Mouse (Mus musculus) neural tube, embryonic 11.5 days (tissue): ENCODE data around the gene Fxyd5. TPM values are rescaled to one million over a fixed set of nuclear protein-coding genes. Genes with fewer than 3 reads are reported as not detected.

ENCODE experiments used
- ATAC-seq: fragments of 200-750 bp; cut with Nextera tagmentation; 2 replicates; pipeline ENCODE4 v1.8.0; 2017; ENCODE audit warnings: moderate number of reproducible peaks, mild to moderate bottlenecking, moderate TSS enrichment, moderate library complexity; ENCODE audit not compliant: insufficient read depth, low FRiP score, low TSS enrichment
- DNase-seq: peaks from one replicate; pipeline ENCODE4 v3.0.0-alpha.2; 2015; ENCODE audit warnings: low spot score
- H3K27ac ChIP-seq: fragments of 300-500 bp; sonication (generic); 2 replicates; pipeline ENCODE4 v1.5.1; 2014; ENCODE audit warnings: low read depth, mild to moderate bottlenecking, low read length
- H3K27me3 ChIP-seq: fragments of 300-500 bp; sonication (generic); 2 replicates; pipeline ENCODE4 v1.6.1; 2014; ENCODE audit warnings: mild to moderate bottlenecking, low read length, mixed read lengths; ENCODE audit not compliant: control insufficient read depth, insufficient read depth
- H3K36me3 ChIP-seq: fragments of 300-500 bp; sonication (generic); 2 replicates; pipeline ENCODE4 v1.6.1; 2014; ENCODE audit warnings: mild to moderate bottlenecking, low read length, moderate library complexity, mixed read lengths; ENCODE audit not compliant: control insufficient read depth, insufficient read depth
- H3K4me1 ChIP-seq: fragments of 300-500 bp; sonication (generic); 2 replicates; pipeline ENCODE4 v1.6.1; 2014; ENCODE audit warnings: low read length, mixed read lengths; ENCODE audit not compliant: control insufficient read depth, insufficient read depth
- H3K4me2 ChIP-seq: fragments of 300-500 bp; sonication (generic); 2 replicates; pipeline ENCODE4 v1.6.1; 2014; ENCODE audit warnings: low read depth, mild to moderate bottlenecking, moderate library complexity
- H3K4me3 ChIP-seq: fragments of 300-500 bp; sonication (generic); 2 replicates; pipeline ENCODE4 v1.5.1; 2014; ENCODE audit warnings: low read depth, low read length
- H3K9ac ChIP-seq: fragments of 300-500 bp; sonication (generic); 2 replicates; pipeline ENCODE4 v1.6.1; 2014; ENCODE audit warnings: mild to moderate bottlenecking, low read length
- H3K9me3 ChIP-seq: fragments of 300-500 bp; sonication (generic); 2 replicates; pipeline ENCODE4 v1.6.1; 2016; ENCODE audit warnings: low read length; ENCODE audit not compliant: control insufficient read depth
- WGBS: fragments of 180-500 bp; shearing (Covaris S2); extraction: QIAGEN DNeasy Blood & Tissue Kit; methylation state at CpG from one replicate; pipeline ENCODE4 v1.1.7; 2014; 5-methylcytosine and 5-hydroxymethylcytosine counted together
- polyA plus RNA-seq: library from polyadenylated mRNA; unstranded; fragments of >200 nt; fragmentation: Nextera tagmentation; extraction: Ambion mirVana; gene quantifications from 2 replicates; pipeline ENCODE4 v1.2.1, GENCODE M21; 2014

Fxyd5 gene
- polyA plus RNA-seq, 1 experiment from 2014 or later: 17.3 TPM

DNA sequence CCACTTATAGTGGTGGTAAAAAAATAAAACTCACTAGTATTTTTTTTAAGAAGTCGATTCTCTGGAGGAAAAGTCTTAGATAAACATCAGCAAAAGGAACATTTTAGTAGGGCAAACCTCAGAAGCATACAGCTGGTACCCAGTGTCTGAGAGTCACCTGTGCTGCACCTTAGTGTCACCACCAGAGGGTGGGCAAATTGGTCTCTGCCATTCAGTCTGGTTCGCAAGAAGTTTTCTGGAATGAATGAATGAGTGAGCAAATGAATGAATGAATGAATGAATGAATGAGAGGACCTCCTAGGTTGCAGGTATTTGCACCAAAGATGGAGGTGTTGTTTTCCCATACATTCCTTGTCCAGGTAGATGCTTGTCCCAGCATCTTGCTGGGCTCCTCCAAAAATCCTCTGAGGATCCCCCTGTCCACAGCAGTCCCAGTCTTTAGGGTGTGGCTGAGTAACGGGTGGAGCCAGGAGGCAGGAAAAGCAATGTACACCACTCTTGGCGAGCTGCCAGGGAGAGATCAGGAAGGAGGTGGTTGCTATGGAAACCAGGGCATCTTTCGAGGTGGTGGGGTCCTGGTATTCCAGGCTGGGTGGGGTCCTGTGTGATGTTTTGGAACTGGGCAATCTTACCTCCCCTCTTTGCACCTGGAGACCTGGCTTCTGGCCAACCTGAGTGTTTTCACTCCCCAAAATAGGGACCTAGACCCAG lies 7.0 kb upstream of the Fxyd5 start:
- 26% methylated on average over 5 of the region's 5 CpGs for WGBS
- Histone ChIP-seq H3K9ac (no peak overlapping the region), H3K4me3 (no peak overlapping the region), H3K27me3 (peaks cover 48% of the 10 kb centered on the region), H3K36me3 (no peaks in the 10 kb centered on the region), H3K27ac (no peak overlapping the region), H3K4me2 (no peak overlapping the region; the same call in 1 of the 2 replicates), H3K4me1 (peaks cover 4% of the 10 kb centered on the region; the same call in 1 of the 2 replicates), H3K9me3 (no peaks in the 10 kb centered on the region)
- no peak for ATAC-seq
- peak; percentile 44 for DNase-seq

DNA sequence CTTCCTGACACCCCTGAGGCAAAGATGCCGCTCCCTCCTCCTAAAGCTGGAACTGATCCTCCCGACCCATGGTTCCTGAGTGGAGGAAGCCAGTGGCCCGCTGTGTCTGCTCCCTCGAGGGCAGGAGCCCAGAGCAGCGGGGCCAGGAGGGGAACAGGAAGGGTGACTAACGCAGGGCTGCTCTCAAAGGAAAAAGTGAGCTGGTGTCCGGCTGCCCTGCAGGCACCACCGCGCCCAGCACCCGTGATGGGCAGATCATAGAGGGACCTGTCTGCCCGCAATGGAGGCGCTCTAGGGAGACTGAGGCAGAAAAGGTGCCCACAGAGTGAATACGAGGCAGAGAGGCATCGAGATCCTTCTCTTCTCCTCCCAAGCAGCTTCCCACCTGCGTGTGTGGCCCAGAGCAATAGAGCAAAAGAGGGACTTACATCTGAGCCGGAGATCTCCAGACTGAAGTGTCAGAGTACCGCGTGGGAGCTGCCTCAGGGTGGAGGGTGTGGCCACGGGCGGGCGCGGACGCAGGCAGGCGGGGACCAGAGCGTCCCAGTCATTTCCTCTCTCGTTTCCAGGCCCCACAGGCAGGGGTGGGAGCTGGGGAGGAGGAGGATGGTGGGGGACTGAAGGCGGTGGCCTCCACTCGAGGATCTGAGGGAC lies 492 bp downstream of the Fxyd5 start:
- peaks cover 21% of the 10 kb centered on the region for H3K27me3 ChIP-seq
- no peaks in the 10 kb centered on the region for H3K4me1 ChIP-seq
- peak overlapping the region; percentile 28 for H3K4me2 ChIP-seq
- ATAC-seq (no peak), DNase-seq (peak; percentile 24)
- H3K9ac ChIP-seq: 0 out of 2 replicates have a peak overlapping the region, but pooled peaks have one; percentile 15
- no peak overlapping the region for H3K27ac ChIP-seq
- H3K36me3 ChIP-seq: no peaks in the 10 kb centered on the region
- no peak overlapping the region for H3K4me3 ChIP-seq
- WGBS: 4% methylated on average over 28 of the region's 28 CpGs
- H3K9me3 ChIP-seq: no peaks in the 10 kb centered on the region

DNA sequence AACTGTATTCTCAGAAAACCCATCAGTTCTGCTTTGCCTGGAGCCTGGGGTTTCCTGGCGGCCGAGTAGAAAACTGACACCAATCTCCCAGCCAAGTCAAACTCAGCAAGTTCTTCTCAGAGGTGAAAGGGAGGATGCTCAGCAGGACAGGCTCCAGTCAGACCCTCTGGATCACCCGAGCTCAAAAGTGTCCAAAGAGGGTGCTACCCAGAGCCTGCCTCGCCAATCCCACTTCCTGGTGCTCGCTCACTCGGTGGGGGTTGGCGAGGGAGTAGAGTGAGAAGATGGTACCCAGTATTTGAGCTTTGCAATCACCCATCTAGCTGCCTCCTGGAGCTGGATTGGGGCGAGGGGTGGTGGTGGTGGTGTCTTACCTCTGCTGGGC lies 1.3 kb downstream of the Fxyd5 start:
- H3K27me3 ChIP-seq: peaks cover 21% of the 10 kb centered on the region
- no peak overlapping the region for H3K4me2 ChIP-seq
- 37% methylated on average over 8 of the region's 8 CpGs for WGBS

DNA sequence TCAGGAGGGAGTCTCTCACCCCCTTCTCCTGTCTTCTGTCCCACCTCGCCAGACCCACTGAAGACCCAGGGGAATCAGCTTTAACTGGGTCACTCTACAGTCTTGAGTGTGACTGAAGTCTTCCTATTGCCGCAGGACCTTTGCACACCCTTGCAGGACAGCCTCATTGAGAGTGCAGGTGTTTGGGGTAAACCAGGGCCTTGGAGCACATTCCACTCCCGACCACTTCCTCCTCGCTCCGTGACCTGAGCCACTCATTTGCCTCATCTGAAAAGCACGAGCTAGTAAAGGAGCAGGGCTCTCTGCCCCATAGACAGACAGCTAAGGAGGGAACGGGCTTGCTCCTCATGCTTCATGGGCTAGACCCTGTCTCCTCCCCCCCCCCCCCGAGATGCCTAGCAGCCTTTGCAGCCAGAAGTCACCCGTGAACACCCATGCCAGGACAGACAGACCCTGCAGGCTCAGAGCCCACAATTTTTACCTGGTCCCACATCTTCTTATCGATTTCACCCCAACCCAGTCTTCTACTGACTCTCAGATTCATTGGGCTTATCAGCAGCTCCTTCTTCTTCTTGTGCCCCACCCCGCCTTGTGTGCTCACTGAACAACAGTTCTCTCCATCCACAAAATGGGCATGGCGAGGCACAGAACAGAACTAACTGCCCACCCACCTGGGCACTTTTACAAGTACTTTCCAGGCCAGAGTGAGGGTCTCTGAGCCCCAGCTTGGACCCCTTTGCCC lies 1.8 kb downstream of the Fxyd5 start:
- Histone ChIP-seq H3K4me3 (no peak overlapping the region), H3K9me3 (no peaks in the 10 kb centered on the region), H3K4me1 (no peaks in the 10 kb centered on the region), H3K27me3 (peaks cover 21% of the 10 kb centered on the region), H3K27ac (no peak overlapping the region), H3K36me3 (no peaks in the 10 kb centered on the region), H3K9ac (no peak overlapping the region), H3K4me2 (no peak overlapping the region)
- DNase-seq (no peak), ATAC-seq (no peak)
- 82% methylated on average over 11 of the region's 12 CpGs for WGBS

More for the DNA sequence above, 1.3 kb downstream of the Fxyd5 start:
- Histone ChIP-seq H3K27ac (no peak overlapping the region), H3K4me3 (no peak overlapping the region), H3K36me3 (no peaks in the 10 kb centered on the region), H3K4me1 (no peaks in the 10 kb centered on the region), H3K9ac (no peak overlapping the region), H3K9me3 (no peaks in the 10 kb centered on the region)
- ATAC-seq: no peak
- no peak for DNase-seq

DNA sequence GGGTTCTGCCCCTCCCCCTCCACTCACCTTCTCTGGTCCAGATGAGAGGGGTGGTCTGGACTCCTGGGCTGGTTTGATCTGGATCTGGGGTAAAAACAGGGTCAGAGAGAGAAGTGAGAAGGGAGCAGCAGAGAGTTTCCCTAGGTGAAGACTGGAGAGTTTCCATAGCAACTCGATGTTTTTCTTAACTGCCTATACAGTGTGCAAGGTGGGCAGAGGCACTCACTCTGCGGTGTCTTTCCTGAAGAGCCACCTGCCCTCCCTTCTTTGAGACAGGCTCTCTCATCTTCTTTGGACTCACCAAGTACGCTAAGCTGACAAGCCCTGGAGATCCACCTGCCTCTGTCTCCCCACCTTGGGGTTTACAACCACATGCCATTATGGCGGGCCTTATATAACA lies 3.3 kb downstream of the Fxyd5 start:
- Histone ChIP-seq H3K9ac (no peak overlapping the region), H3K4me1 (no peaks in the 10 kb centered on the region), H3K4me3 (no peak overlapping the region), H3K27ac (no peak overlapping the region), H3K4me2 (no peak overlapping the region), H3K36me3 (no peaks in the 10 kb centered on the region), H3K27me3 (peaks cover 21% of the 10 kb centered on the region), H3K9me3 (no peaks in the 10 kb centered on the region)
- 90% methylated on average over 4 of the region's 4 CpGs for WGBS
- ATAC-seq: no peak
- no peak for DNase-seq

DNA sequence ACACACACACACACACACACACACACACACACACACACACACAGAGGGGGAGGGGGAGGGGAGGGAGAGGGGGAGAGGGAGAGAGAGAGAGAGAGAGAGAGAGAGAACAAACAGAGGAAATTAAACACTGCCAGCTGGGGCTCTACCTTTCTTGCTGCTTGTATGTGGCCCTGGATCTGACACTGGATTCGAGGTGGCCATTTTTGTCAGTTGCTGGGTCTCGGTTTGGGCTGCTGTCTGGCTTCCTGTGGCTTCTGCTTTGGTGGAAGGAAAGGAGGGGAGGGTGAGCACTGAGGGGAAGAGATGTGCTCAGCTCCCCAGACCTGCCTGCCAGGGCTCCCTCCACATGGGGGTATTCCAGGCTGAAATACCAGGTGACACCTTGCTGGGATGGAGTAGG lies 4.6 kb downstream of the Fxyd5 start:
- ATAC-seq (no peak), DNase-seq (no peak)
- no peak overlapping the region for H3K27ac ChIP-seq
- no peaks in the 10 kb centered on the region for H3K9me3 ChIP-seq
- H3K9ac ChIP-seq: no peak overlapping the region
- no peak overlapping the region for H3K4me3 ChIP-seq
- peaks cover 18% of the 10 kb centered on the region for H3K27me3 ChIP-seq
- no peak overlapping the region for H3K4me2 ChIP-seq
- H3K36me3 ChIP-seq: no peaks in the 10 kb centered on the region
- WGBS: 74% methylated on average over 2 of the region's 2 CpGs
- H3K4me1 ChIP-seq: no peaks in the 10 kb centered on the region

DNA sequence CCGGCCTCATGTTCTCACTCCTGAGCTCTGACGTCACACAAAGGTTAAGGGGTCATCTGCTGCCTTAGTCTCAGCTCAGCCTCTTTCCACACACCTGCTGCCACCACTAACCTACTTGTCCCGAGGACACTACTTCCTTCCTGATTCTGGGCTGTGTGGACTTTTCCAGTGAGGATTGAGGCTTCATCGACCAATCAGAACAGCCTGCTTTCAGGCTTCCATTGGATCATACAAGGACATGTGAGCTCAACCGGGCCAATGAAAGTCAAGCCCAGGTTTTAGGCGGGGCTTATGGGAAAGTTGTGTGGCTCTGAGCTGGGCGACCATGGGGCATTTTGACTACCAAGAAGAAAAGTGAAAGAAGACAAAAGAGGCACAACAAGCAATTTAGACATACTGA lies 5.4 kb downstream of the Fxyd5 start:
- ATAC-seq (no peak), DNase-seq (no peak)
- no peaks in the 10 kb centered on the region for H3K4me1 ChIP-seq
- no peak overlapping the region for H3K9ac ChIP-seq
- H3K27me3 ChIP-seq: peaks cover 12% of the 10 kb centered on the region
- no peaks in the 10 kb centered on the region for H3K36me3 ChIP-seq
- H3K4me3 ChIP-seq: no peak overlapping the region
- WGBS: 86% methylated on average over 7 of the region's 7 CpGs
- H3K4me2 ChIP-seq: no peak overlapping the region
- no peak overlapping the region for H3K27ac ChIP-seq
- no peaks in the 10 kb centered on the region for H3K9me3 ChIP-seq

DNA sequence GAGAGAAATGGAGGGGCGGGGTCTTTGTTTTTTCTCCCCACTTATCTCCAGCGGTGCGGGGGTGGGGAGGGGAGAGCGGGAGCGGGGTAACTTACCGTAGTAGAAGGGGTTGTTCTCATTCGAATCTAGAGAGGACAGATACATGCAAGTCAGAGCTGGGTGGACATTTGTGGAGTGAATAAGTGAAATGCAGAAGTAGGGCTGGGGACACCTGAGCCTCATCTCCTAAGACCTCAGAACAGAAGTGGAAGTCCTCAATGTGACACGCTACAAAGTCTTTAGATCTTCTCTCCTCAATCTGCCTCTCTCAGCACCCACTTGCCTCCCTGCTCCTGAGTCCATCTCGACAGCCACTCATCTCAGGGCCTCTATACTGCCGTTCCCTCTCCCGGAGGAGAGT lies 7.0 kb downstream of the Fxyd5 start:
- Histone ChIP-seq H3K9ac (no peak overlapping the region), H3K4me3 (no peak overlapping the region), H3K27ac (no peak overlapping the region), H3K36me3 (no peaks in the 10 kb centered on the region), H3K27me3 (no peaks in the 10 kb centered on the region), H3K4me1 (no peaks in the 10 kb centered on the region), H3K4me2 (no peak overlapping the region), H3K9me3 (no peaks in the 10 kb centered on the region)
- no peak for ATAC-seq
- WGBS: 87% methylated on average over 11 of the region's 11 CpGs
- no peak for DNase-seq
